8 mouse cellular contexts compared by ENCODE assay signal in the genomic region with DNA sequence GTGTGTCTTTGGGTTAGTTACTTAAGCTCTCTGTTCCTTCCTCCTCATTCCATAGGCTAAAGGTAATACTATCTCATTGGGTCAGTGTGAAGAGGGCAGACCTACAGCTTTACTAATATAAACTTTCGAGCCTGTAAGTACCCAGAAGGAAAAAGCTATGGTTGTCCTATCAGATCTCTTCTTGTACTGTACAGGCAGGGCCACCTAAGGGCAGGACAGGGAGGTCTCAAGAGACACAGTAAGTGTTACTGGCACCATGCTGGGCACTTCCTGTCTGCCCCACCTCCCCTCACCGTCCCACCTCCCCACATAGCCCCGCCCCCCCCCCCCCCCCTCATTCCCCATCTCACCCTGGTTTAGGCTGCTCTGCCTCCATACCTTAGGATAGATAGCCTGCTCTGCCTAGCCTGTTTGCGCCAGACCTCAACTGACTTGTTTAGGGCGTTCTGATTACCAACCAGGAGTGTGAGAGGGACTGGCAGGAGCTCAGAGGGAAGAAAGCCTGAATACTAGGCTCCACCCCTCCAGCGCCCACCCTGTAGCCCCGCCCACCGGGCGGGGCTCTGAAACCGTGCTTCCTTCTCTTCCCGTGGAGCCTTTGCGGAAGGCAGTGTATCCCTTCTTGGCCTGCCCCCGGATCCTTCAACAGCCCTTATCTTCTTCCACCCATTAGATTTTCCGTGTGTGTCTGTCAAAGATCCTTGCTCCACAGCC.
DNase-seq lines count a peak whose midpoint lies in the region; ATAC-seq lines count a peak whose summit lies in the region.

No protein-coding gene starts in this region.

- H3K4me2 ChIP-seq in intestine, embryonic 14.5 days (ENCODE audit: low read length) = peak overlapping the region; percentile 31

- whole genome bisulfite sequencing in heart, embryonic 10.5 days = 8% methylated on average over 14 of the region's 14 CpGs
- WGBS in embryonic facial prominence, embryonic 10.5 days = 15% methylated on average over 14 of the region's 14 CpGs
- WGBS in intestine, embryonic 14.5 days = 11% methylated on average over 13 of the region's 14 CpGs

- no peak for DNase-seq in heart, embryonic 10.5 days (ENCODE audit: low spot score)
- DNase-seq in heart, adult 8-10 months (ENCODE audit: low spot score) = no peak
- DNase-seq in embryonic facial prominence, embryonic 10.5 days (ENCODE audit: low spot score) = peak; percentile 59
- DNase-seq in intestine, embryonic 14.5 days (ENCODE audit: low spot score) = peak; percentile 62
- DNase-seq in lung, postnatal 4 days = peak; percentile 49 to 55
- DNase-seq in yolk sac, embryonic 10.5 days (ENCODE audit: low spot score) = peak; percentile 13
- no peak for DNase-seq in urinary bladder, postnatal 25 days (ENCODE audit: low spot score)
- no peak for DNase-seq in natural killer cell, adult 2 months (ENCODE audit: low spot score in 2 of 2)

- 0 out of 2 replicates have a peak, but pooled peaks cover 7% of the 10 kb centered on the region for H3K4me1 ChIP-seq in heart, embryonic 10.5 days
- peaks cover 7% of the 10 kb centered on the region; the same call in 1 of the 2 replicates for H3K4me1 ChIP-seq in embryonic facial prominence, embryonic 10.5 days
- H3K4me1 ChIP-seq in intestine, embryonic 14.5 days (replicated peaks; ENCODE audit: control insufficient read depth, insufficient read depth, low read length) = 0 out of 2 replicates have a peak, but pooled peaks cover 3% of the 10 kb centered on the region

- peak; percentile 57; the same call in 1 of the 2 replicates for ATAC-seq in intestine, embryonic 14.5 days (replicated peaks; ENCODE audit: low FRiP score, low TSS enrichment, low read depth)

- no peak overlapping the region for H3K9ac ChIP-seq in intestine, embryonic 14.5 days (ENCODE audit: low read length)

- H3K27me3 ChIP-seq in heart, embryonic 10.5 days (ENCODE audit: insufficient read depth, poor library complexity, severe bottlenecking) = peaks cover 35% of the 10 kb centered on the region
- H3K27me3 ChIP-seq in embryonic facial prominence, embryonic 10.5 days (replicated peaks; ENCODE audit: low read depth, poor library complexity, severe bottlenecking) = no peaks in the 10 kb centered on the region
- H3K27me3 ChIP-seq in intestine, embryonic 14.5 days (replicated peaks; ENCODE audit: control insufficient read depth, insufficient read depth, low read length) = no peaks in the 10 kb centered on the region

- peak overlapping the region; percentile 29; the same call in 1 of the 2 replicates for H3K4me3 ChIP-seq in heart, embryonic 10.5 days
- H3K4me3 ChIP-seq in embryonic facial prominence, embryonic 10.5 days = peak overlapping the region; percentile 30
- H3K4me3 ChIP-seq in intestine, embryonic 14.5 days (ENCODE audit: low read depth, low read length) = no peak overlapping the region

- no peaks in the 10 kb centered on the region for H3K36me3 ChIP-seq in heart, embryonic 10.5 days
- no peaks in the 10 kb centered on the region for H3K36me3 ChIP-seq in embryonic facial prominence, embryonic 10.5 days (replicated peaks)
- H3K36me3 ChIP-seq in intestine, embryonic 14.5 days (ENCODE audit: control insufficient read depth, insufficient read depth, low read length) = no peaks in the 10 kb centered on the region

- no peaks in the 10 kb centered on the region for H3K9me3 ChIP-seq in heart, embryonic 10.5 days
- no peaks in the 10 kb centered on the region for H3K9me3 ChIP-seq in embryonic facial prominence, embryonic 10.5 days
- no peaks in the 10 kb centered on the region for H3K9me3 ChIP-seq in intestine, embryonic 14.5 days (ENCODE audit: control insufficient read depth, low read length)

- H3K27ac ChIP-seq in heart, embryonic 10.5 days = no peak overlapping the region
- H3K27ac ChIP-seq in embryonic facial prominence, embryonic 10.5 days (replicated peaks) = no peak overlapping the region
- H3K27ac ChIP-seq in intestine, embryonic 14.5 days (ENCODE audit: low read depth) = no peak overlapping the region

Comparison
In these comparisons a context has a peak if more than half of its experiments do, and no peak if none do; other contexts are left out.
1. DNase-seq: peak in embryonic facial prominence, embryonic 10.5 days (single experiment), intestine, embryonic 14.5 days (single experiment), lung, postnatal 4 days (2 of 2) and yolk sac, embryonic 10.5 days (single experiment); none in heart, embryonic 10.5 days (single experiment), heart, adult 8-10 months (single experiment), urinary bladder, postnatal 25 days (single experiment) and natural killer cell, adult 2 months (0 of 2).